Mouse (Mus musculus): ENCODE results near the gene Osbpl2.

Osbpl2 gene

DNA sequence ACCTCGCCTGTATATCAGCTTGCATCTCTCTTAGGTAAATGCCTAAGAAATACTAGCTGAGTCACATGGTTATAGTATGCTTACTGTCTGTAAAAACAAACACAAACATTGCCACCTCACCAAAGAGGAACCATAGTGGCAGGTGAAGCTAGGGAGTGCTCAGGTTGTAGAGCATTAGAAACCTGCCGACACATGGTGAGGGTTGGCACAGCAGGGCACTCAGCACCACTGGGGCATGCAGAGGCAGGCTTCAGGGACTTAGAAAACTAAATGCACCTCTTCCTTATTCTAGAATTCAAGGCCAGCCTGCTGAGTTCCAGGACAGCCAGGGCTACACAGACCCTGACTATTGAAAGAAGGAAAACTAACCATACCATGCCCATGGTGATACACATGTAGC is 47.8 kb downstream of the Osbpl2 start:
- DNase-seq = no peak

DNA sequence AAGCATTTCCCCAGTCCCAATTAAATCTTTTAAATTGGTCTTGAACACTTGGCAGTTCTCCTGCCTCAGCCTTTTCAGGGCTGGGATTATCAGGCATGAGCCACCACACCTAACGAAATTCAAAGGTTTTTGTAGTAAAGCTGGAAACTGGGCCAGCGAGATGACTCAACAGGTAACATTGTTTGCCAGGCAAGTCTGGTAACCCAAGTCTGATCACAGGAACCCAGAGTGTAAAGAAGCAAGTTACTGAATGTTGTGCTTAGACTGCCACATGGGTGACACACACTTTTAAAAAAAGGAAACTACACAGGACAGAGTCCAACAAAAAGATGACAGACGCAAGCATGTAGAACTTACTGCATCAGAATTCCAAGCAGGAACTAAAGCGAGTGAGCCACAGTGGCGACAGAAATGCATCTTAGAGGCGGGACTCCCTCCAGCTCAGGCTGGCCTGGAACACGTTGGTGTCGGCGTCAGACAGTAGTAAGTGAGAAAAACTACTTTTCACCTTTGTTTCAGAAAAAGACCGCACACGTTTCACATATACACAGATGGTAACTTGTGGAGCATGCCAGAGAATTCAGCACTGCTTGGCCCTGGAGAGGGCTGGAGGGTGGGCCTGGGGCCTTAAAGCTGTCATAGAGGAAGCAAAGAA is 51.2 kb downstream of the Osbpl2 start:
- DNase-seq = no peak

DNA sequence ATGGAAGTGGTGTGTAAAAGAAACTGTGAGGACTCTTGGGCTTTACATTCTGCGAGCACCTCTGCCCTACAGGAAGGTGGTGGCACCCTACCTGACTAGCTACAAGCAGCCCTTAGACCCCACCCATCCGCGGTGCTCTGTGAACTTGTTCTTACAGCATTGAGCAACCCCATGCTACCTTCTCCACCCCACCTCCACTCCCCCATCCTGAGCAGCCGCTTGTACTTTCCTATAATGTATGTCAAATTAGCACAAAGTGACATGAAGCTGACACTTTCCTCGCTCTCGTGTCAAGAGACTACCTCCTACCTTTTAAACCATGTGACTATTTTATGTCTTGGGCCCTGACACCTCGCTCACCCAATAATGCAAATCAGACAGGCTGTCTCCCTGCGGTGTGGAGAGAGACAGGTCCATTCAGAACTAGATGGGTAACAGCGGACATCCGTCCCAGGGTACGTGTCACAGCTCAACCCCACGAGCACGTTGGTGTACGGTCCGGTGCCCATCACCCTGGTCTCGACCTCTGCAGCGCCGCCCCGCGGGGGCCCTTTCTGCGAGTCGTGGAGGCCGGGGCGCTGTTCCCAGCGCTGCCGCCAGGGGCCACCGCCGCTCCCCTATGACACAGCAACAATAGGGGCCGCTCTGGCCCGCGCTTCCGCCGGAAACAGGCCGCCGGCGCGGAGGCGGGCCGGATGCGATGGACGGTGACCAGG is 51.9 kb downstream of the Osbpl2 start, which contains the start of gene Adrm1:
Adrm1 (plus strand) TSS at position 680 of the 716 bp plus-strand sequence.
- peak; percentile 97 for DNase-seq

DNA sequence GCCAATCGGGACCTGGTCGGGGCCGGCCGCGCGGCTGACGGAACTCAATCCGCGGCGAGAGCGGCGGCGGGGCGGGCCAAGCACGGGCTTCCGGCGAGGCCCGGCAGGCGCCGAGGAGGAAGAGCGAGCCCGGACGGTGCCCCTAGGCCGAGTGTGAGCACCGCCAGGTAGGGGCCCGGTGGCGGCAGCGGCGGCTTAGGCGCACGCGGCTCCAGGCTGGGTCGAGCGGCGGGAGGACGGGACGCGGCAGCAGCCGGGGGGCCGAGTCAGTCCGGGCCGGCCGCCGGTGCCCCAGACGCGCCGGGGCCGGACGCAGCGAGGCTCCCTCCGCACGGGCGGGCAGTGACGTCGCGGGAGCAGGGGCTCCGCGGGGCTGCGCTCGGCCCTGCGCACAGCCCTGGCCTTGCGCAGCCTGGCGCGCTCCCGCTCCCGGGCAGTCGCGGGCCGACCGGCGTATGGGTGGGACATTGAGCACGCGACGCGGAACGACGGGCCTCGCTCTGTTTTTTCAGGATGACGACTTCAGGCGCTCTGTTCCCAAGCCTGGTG is 52.5 kb downstream of the Osbpl2 start:
- DNase-seq = peak; percentile 62

DNA sequence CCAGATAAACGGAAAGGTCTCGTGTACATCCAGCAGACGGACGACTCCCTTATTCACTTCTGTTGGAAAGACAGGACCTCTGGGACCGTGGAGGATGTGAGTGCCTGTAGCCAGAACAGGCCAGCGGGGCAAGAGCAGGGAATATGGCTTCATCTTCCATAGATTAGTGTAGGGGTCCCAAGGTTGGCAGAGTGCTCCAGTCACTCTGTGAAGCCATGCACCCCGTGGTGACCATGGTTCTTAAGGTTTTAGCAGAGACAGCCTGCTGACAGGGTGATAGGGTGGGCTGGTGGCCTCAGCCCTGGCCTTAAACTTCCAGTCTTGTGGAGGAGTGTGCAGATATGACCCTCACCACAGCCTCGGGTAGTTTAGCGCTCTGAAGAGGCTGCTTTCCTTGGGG is 53.0 kb downstream of the Osbpl2 start:
- no peak for DNase-seq

DNA sequence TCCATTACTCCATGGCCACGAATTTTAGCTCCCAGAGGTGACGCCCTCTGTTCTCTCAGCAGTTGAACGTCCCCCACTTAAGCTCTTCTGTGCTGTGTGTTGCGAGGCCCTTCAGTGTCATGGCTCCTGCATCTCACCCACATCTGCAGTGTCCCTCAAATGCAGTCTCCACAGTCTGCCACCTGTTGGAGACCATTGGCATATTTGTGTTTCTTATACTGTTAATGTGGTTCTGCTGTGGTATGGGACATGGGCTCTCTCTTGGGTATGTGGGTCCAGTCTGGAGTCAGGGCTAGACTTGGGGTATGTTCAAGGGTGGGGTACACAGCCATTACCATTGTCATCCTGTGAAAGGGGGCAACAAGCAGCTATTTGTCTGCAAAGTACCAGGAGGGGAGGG is 54.1 kb downstream of the Osbpl2 start:
- DNase-seq = peak; percentile 36

DNA sequence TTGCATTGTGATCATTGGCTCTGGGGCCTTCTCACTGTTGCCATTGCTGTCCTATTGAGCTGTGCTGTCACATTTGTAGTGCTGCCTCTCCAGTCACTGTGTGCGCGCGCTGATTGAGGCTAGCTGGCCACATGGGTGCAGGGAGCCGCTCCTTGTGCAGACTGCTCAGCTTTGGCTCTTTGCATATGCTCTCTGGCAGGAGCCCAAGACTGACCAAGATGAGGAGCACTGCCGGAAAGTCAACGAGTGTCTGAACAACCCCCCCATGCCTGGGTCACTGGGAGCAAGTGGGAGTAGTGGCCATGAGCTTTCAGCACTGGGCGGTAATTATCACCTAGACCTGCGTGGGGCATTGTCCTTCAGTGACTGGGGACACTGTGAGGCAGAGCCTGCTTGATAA is 54.6 kb downstream of the Osbpl2 start:
- peak; percentile 64 for DNase-seq

DNA sequence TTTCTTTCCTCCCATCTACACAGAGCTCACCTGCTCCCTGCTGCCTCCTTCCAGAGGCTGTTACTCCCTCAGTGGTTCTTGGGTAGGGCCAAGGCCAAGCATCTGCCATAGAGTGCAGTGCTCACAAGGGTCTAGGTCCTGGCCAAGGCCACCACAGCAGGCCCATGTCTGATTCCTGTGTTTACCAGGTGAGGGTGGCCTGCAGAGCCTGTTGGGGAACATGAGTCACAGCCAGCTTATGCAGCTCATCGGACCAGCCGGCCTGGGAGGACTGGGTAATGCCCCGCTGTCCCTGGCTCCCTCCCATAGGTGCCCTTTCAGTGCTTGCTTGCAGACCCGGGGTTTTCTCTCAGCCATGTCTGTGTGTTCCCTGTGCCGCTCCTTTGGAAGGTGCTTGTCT is 55.0 kb downstream of the Osbpl2 start:
- no peak for DNase-seq

DNA sequence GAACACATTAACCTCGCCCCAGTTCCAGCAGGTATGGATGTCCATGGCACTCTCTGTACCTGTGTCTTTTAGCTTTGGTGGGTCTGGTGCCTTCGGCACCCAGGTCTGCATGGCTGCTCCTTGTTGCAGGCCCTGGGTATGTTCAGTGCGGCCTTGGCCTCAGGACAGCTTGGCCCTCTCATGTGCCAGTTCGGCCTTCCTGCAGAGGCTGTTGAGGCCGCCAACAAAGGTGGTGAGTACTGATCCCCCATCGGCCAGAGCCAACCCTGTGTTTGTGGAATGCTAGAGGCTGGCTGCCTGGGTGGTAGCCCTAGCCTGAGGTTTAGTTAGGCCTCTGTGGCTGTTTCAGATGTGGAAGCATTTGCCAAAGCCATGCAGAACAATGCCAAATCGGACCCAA is 56.6 kb downstream of the Osbpl2 start:
- DNase-seq = peak; percentile 1

DNA sequence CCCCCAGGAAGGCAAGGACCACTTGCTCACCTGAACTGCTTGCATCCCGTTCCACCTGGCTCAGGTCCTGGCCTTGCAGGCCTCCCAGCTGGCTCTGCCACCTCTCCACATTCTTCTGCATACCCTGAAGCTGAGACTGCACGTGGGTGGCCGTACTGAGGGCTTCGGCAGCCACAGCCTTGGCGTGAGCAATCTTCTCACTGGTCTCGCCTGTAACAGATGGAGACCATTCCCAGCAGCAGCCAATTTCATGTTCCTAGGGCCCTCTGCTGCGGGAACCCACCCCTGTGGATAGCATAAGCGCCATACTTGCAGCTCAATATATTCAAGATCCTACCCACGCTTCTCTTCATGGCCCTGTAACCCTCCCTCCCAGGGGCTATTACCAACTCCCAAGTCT is 62.4 kb downstream of the Osbpl2 start:
- no peak for DNase-seq

DNA sequence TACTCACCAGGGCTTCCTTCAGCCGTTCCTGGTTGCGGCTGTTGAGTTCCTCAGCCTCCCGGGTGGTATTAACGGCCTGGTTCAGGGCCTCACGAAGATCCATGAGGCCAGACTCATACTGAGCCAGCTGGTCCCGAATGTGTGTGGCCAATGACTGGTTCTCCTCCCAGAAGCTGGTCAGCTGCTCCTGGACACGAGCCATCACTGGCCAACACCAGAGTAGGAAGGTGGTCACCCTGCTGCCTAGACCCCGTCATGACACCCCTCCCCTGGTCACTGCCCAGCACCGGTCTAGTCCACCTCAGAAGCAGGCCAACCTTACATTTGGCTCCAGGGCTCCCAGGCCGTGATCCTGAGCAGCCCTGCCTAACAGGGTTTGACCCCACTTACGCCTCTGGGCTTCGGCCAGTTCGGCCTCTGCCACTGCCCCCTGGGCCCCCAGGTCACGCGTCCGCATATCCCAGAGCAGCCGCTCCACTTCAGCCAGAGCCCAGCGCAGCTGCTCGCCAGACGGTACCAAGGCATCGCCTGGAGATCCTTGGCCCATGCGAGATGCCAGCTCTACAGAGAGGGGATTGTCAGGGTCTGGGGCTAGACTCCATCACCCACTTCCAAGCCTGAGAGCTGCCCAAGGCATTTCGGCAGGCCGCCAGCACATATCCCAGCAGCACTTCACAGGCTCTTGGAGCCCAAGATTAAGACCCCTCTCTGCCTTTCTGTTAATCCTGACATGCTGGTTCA is 65.1 kb downstream of the Osbpl2 start:
- peak; percentile 42 for DNase-seq

DNA sequence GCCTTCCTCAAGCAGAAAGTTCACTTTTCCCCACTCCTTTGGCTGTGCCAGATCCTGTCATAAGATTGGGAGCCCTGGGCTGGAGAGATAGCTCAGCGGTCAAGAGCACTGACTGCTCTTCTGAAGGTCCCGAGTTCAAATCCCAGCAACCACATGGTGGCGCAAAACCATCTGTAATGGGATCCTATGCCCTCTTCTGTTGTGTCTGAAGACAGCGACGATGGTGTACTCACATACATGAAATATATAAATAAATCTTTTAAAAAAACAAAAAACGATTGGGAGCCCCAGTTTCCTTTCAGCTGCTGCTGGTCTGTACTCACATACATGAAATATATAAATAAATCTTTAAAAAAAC is 65.6 kb downstream of the Osbpl2 start:
- no peak for DNase-seq

DNA sequence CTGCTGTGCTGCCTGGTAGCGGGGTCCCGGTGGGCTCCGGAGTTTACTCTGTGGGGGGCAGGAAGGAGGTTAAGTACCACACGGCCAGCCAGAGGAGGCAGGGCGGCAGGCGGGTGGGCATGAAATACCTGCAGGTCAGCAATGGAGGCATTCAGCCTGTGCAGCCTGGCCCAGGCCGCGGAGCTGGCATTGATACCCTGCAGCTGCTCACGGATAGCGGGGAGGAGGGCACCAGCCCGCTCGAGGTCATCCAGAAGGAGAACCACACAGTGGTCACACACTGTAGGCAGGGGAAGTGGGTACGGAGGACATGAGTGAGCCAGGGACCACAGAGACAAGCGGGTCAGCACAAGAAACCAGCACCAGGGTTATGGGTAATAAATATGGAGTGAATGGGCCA is 66.6 kb downstream of the Osbpl2 start:
- no peak for DNase-seq

DNA sequence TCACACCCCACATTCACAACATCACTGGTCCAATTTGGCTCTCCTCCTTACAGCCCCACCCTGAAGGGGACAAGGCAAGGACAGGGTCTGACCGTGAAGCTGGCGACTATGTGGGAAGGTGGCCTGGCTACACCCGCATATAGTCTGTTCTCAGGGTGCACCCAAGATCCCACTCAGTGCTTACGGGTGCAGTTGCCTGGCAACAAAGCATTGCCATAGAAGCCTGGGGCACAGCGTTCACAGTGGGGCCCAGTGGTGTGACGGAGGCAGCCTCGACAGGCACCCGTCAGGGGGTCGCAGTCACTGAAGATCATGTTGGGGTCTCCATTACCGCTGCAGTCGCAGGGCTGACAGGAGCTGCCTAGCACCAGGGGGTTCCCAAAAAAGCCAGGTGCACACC is 68.3 kb downstream of the Osbpl2 start:
- no peak for DNase-seq

DNA sequence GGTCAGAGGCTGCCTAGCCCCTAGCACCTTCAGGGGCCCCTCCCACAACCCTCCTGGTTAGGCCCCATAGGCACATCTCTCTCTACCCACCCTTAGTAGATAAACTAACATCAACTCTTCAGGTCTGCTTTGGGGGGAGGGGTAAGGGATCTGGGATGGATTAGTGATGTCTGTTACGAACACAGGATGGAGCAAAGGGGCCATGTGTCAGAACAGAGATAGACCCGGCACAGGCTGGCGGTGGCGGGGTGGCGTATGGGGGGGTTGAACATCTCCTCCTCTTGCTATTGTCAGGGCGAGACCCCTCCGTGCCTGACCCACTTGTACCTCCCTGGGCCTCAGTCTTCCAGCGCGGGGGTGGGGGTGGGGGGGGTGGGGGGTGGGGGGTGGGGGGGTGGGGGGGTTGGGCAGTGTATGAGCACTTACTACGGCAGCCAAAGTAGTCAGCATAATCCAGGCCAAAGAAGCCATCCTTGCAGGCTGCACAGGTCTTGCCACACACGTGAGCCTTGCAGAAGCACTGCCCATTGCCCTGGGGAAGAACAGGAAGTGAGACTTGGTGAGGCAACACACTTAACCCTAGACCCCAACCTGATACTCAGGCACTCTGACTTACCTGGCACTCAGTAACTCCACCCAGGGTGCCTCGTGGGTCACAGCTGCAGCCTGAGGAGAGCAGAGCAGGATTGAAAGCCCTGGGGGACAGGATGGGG is 77.7 kb downstream of the Osbpl2 start:
- no peak for DNase-seq

DNA sequence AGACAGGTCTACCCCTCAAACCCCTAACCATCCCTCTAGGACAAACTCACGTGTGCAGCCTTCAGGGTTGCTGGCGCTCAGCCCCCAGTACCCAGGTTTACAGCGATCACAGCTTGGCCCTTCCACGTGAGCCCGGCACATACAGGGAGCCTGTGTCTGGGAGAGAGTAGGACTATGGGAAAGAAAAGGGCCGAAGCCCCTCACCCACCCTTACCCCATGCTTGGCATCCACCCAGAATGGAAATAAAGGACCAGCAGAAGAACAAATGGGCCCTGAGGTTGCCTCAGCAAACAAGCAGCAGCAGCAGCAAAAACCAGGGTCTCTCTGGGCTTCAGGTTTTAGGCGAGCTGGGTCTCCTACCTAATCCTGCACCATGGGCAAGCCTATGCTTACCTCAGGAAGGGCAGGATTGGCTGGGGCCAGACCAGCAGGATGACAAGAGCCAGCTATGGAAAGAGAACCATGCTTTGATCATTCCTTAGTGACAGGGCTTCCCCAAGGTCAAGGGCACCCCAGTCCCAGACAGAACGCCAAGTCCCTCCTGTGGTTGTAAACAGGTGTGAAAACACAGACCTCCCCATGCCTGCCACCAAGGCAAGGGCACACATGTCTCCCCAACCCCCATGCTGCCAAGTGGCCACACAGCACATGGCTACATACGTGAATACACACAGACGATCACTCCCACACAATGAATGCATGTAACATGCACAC is 78.4 kb downstream of the Osbpl2 start:
- no peak for DNase-seq

DNA sequence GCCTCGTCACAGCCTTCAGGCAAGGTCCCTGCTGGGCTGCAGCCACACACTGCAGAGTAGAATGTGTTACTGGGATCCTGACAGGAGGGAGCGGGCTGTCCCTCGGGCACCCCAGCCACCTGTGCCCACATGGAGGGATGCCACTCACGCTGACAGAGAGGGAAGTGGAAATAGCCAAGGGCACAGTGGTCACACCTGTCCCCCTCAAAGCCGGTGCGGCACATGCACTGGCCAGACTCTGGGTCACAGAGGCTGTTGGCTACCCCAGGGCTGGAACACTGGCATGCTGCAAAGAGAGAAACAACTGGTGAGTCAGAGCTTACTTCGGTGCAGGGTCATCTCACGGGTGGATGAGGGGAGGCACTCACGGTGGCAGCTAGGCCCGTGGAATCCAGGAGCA is 79.7 kb downstream of the Osbpl2 start:
- DNase-seq = no peak

DNA sequence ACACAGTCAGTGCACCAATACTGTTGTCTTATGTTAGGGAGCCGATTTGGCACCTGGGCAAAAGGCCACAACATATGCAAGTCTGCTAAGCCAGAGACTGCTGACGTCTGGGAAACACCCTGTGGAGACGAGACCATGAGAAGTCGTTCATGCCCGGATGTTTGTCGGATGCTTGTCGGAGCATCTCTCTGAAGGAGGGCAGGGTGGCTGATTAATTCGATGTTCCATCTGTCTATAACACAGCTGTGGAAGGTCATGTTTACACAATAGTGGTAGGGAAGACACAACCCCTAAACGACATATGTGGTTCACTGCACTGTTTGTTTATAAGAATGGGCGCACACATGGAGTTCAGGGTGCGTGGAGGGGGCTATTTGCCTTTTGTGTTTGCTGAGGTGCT is 81.6 kb downstream of the Osbpl2 start:
- peak; percentile 47 for DNase-seq

DNA sequence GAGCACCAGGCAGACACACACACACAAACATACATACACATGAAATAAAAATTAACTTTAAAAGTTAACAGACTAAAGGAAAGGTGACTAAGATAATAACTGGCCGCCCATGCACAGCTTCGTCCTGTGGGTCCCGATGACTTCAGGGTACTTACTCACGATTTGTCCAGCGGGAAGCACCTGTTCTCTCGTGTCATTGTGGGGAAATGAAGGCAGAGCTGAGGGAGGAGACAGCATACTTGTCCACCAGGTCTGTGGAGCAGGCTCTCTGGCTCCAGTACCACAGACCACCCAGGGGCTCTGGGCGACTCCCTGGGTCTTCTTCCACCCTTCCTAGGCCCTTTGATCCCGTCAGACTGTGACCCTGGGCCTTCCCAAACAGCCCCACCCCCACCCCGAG is 82.2 kb downstream of the Osbpl2 start:
- DNase-seq = no peak

DNA sequence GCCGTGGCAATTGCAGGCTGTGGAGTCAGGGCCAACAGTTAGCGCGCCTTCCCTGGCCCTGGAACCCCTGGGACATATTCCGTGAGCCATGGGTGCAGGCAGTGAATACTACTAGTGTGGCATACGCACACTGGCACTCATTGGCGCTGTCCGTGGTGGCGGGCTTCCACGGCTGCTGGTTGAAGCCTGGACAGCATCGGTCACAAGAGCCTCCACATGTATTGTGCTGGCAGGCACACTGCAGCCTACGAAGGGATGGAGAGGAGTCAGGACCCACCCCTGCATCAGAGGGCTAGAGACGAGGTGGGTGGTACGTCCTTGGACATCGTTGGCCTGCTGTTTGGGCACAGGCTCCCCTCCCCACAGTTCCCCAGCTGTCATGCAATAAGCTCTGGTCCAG is 83.2 kb downstream of the Osbpl2 start:
- DNase-seq = no peak

DNA sequence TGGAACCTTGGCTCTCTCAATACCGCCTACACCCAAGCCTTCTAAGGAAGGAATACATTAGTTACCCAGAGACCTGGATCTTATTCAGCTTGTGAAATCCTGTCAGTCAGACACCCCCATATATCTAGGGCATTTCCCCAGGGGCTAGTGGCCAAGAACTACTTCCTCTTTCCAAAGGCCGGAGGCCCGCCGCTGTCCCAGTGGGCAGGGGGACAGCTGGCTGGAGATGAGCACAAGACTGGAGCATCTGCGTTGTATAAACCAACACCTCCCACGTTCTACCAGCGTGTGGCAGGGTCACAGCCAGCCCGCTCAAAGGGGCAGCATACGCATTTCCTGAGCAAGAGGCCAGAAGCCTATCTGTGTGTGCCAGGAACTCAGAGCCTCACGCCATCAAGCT is 83.7 kb downstream of the Osbpl2 start:
- peak; percentile 90 for DNase-seq

DNA sequence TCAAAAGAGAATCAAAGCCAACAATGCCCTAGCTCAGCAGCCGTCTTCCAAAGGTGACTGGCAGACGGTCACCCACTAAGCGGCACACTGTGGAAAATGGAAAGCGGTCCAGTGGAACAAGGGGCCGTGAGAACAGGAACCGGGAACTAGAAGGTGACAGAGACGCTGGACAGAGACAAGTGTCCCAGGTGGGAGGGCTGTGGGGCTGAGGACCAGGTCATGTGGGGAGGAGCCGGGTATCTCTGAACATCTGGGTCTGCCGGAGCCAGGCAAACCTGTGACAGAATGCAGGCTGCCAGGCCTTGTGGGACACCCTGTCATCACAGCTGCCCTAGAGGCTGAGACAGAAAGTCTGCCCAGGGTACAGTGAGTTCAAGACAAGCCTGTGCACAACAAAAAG is 85.4 kb downstream of the Osbpl2 start:
- DNase-seq = no peak

Measured in lung, postnatal 10 days (tissue).